Mouse (Mus musculus) liver, embryonic 16.5 days (tissue): ENCODE results near the gene Pxdc1. TPM values are rescaled to one million over a fixed set of nuclear protein-coding genes. Genes with fewer than 3 reads are reported as not detected.

Experiments used
- polyA plus RNA-seq: library from polyadenylated mRNA; unstranded; fragments of >200 nt; fragmentation: Nextera tagmentation; extraction: Ambion mirVana; gene quantifications from 2 replicates; pipeline ENCODE4 v1.2.1, GENCODE M21; 2015

Pxdc1 gene
- polyA plus RNA-seq, 1 experiment from 2014 or later = 18.3 TPM

Other genes with a start within 250 kb of the Pxdc1 start
- 0.09 and 0.22 TPM in 2 replicates for gene Fam50b, start 81.4 kb upstream of the Pxdc1 start, polyA plus RNA-seq
- gene Prpf4b, start 221.8 kb upstream of the Pxdc1 start, polyA plus RNA-seq = 29.1 and 34.4 TPM in 2 replicates